In the genomic region with DNA sequence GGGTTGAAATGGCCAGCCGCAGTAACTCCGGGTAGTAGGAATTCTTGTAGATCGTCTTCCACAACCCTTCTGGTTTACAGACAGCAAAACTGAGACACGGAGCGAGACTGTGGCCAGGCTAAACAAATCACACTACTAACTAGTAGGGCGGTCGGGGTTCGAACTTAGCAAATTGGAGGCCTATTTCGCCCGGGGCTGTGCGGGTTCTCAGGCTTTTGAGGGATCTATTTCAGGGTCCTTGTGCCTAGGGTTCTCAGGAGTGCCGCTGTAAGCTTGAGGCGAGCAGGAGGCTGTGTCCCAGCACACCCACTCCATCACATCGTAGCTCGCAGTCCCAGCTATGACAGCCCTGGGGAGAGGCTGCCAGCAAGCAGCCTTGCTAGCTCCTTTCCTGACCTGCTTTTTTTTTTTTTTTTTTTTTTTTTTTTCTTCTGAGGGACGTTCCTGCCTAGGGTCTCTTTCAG, we compare ENCODE assay signal across 8 mouse cellular contexts. TPM values are rescaled to one million over a fixed set of nuclear protein-coding genes. Genes with fewer than 3 reads are reported as not detected.
DNase-seq lines count a peak whose midpoint lies in the region; ATAC-seq and TF ChIP-seq lines count a peak whose summit lies in the region.

No protein-coding gene starts in this region.

- ATAC-seq in cerebellum, adult (ENCODE audit: insufficient number of reproducible peaks, low FRiP score, low TSS enrichment) = peak; percentile 21; the same call in 1 of the 2 replicates
- ATAC-seq in hematopoietic stem cell, adult 5-6 weeks (replicated peaks in 1 of 2; ENCODE audit: insufficient read depth in 1 of 2, low FRiP score in 2 of 2, low TSS enrichment in 1 of 2, low read depth in 1 of 2, poor library complexity in 2 of 2, severe bottlenecking in 2 of 2) = peak; percentile 44 to 50
- ATAC-seq in liver, embryonic 12.5 days = peak; percentile 43
- ATAC-seq in neutrophil, adult 5-6 weeks (ENCODE audit: extremely low read depth, insufficient number of reproducible peaks, low FRiP score, poor library complexity, severe bottlenecking) = 0 out of 2 replicates have a peak, but pooled peaks have one; percentile 24

- no peak for DNase-seq in cerebellum, adult 11 months
- no peak for DNase-seq in spleen, adult 2 months (ENCODE audit: low read depth in 1 of 2, low spot score in 2 of 2)
- DNase-seq in spleen, postnatal 10 days (ENCODE audit: low spot score in 2 of 2) = no peak
- DNase-seq in layer of hippocampus, adult 9-10 months (ENCODE audit: low spot score) = no peak

- H3K36me3 ChIP-seq in spleen, adult 2 months (ENCODE audit: control insufficient read depth, insufficient read depth, low read length) = no peaks in the 10 kb centered on the region
- H3K36me3 ChIP-seq in liver, embryonic 12.5 days = no peaks in the 10 kb centered on the region

- H3K9ac ChIP-seq in liver, embryonic 12.5 days = peak overlapping the region; percentile 75

- TF ChIP-seq CTCF in spleen, adult 2 months (IDR thresholded peaks at IDR 0.05; ENCODE audit: extremely low read depth, insufficient read depth, insufficient read length, insufficient replicate concordance) = no peak

- H3K4me3 ChIP-seq in spleen, adult 2 months (ENCODE audit: extremely low read depth, insufficient read depth, insufficient read length) = peak overlapping the region; percentile 86
- H3K4me3 ChIP-seq in liver, embryonic 12.5 days = peak overlapping the region; percentile 71

- under 1% methylated on average over 16 of the region's 16 CpGs for WGBS in spleen, adult 2 months
- WGBS in liver, embryonic 12.5 days (ENCODE audit: insufficient replicate concordance) = under 1% methylated on average over 16 of the region's 16 CpGs

- no peak for TF ChIP-seq POLR2A in spleen, adult 2 months (IDR thresholded peaks at IDR 0.05; ENCODE audit: low read depth, low read length)

- peak overlapping the region; percentile 81 for H3K4me2 ChIP-seq in liver, embryonic 12.5 days

- no peaks in the 10 kb centered on the region for H3K27me3 ChIP-seq in spleen, adult 2 months (ENCODE audit: control insufficient read depth, insufficient read depth, low read length)
- no peaks in the 10 kb centered on the region for H3K27me3 ChIP-seq in liver, embryonic 12.5 days (replicated peaks)

- H3K27ac ChIP-seq in spleen, adult 2 months (ENCODE audit: insufficient read depth, low read length) = no peak overlapping the region
- H3K27ac ChIP-seq in liver, embryonic 12.5 days = peak overlapping the region; percentile 36; the same call in 1 of the 2 replicates

- peaks cover 7% of the 10 kb centered on the region; the same call in 1 of the 2 replicates for H3K4me1 ChIP-seq in spleen, adult 2 months (ENCODE audit: control insufficient read depth, insufficient read depth, insufficient read length)
- peaks cover 11% of the 10 kb centered on the region for H3K4me1 ChIP-seq in liver, embryonic 12.5 days

- no peaks in the 10 kb centered on the region for H3K9me3 ChIP-seq in liver, embryonic 12.5 days (replicated peaks)

RNA-seq across cellular contexts. Expression of a gene that starts 0.4 kb away (rescaled TPM):
- polyA plus RNA-seq in spleen, adult 2 months (2012; rRNA removed) = 1.2 and 1.4 TPM in 2 replicates
- total RNA-seq in hematopoietic stem cell, adult 5-6 weeks (2017) = 14.4 and 14.6 TPM in 2 replicates
- 2.3 and 2.6 TPM in 2 replicates for polyA plus RNA-seq in liver, embryonic 12.5 days (2016; fragmentation: Nextera tagmentation; extraction: Ambion mirVana)
- total RNA-seq in neutrophil, adult 5-6 weeks (2017) = 80.2 and 82.7 TPM in 2 replicates

RNA-seq across cellular contexts. Expression of a gene that starts 55.4 kb away (rescaled TPM):
- not detected in 2 replicates for polyA plus RNA-seq in spleen, adult 2 months (2012; rRNA removed)
- not detected in 2 replicates for total RNA-seq in hematopoietic stem cell, adult 5-6 weeks (2017)
- polyA plus RNA-seq in liver, embryonic 12.5 days (2016; fragmentation: Nextera tagmentation; extraction: Ambion mirVana) = not detected in 2 replicates
- total RNA-seq in neutrophil, adult 5-6 weeks (2017) = 0.23 TPM in 1 of 2 replicates, not detected in the other
